Mouse (Mus musculus) adrenal gland, postnatal 36 days (tissue): ENCODE results near the gene Slc10a6. TPM values are rescaled to one million over a fixed set of nuclear protein-coding genes. Genes with fewer than 3 reads are reported as not detected.

Source experiments
- DNase-seq, 2 experiments: peaks; one replicate each; pipeline ENCODE4 v3.0.0; 2021; ENCODE audit warnings: mixed read lengths in 1 of 2
- long read RNA-seq, 2 experiments: library from polyadenylated mRNA; stranded (forward); transcript quantifications; one replicate each; pipeline ENCODE4 v2.0.0; 2021; ENCODE audit warnings: borderline sequencing depth in 2 of 2
- total RNA-seq, 2 experiments: library from RNA; stranded (reverse); gene quantifications; 2 replicates each; pipeline ENCODE4 v1.2.3; 2021

Gene Slc10a6
- total RNA-seq: 1 to 10 TPM; 1.0 to 3.6 TPM
- long read RNA-seq, experiment 1, partial matches to known transcripts: 0 of 1 reads
- long read RNA-seq, experiment 1, other reads (novel, unspliced or antisense): 0 of 1 reads
- long read RNA-seq, experiment 2, partial matches to known transcripts: 0 of 1 reads
- long read RNA-seq, experiment 2, other reads (novel, unspliced or antisense): 0 of 1 reads

GRCm38 (mm10) chr5:103629111-103629764, at the start of gene Slc10a6:
Gene Slc10a6 (minus strand): TSS chr5:103629403.
- peak; percentile 51 to 76 for DNase-seq

GRCm38 (mm10) chr5:103678974-103679373, 49.8 kb upstream of the Slc10a6 start:
- DNase-seq: no peak

GRCm38 (mm10) chr5:103677894-103678293, 48.7 kb upstream of the Slc10a6 start:
- DNase-seq: no peak

GRCm38 (mm10) chr5:103676289-103676881, 47.2 kb upstream of the Slc10a6 start:
- DNase-seq: peak in 1 of 2 experiments; percentile 12

GRCm38 (mm10) chr5:103674482-103674881, 45.3 kb upstream of the Slc10a6 start:
- no peak for DNase-seq

- DNase-seq: peak; percentile 46 to 55
Observed at GRCm38 (mm10) chr5:103673611-103674010, 44.4 kb upstream of the Slc10a6 start.

- DNase-seq: no peak
Observed at GRCm38 (mm10) chr5:103671858-103672257, 42.7 kb upstream of the Slc10a6 start.

GRCm38 (mm10) chr5:103665876-103666275, 36.7 kb upstream of the Slc10a6 start:
- no peak for DNase-seq

GRCm38 (mm10) chr5:103664932-103665331, 35.7 kb upstream of the Slc10a6 start:
- DNase-seq: no peak

GRCm38 (mm10) chr5:103659571-103659970, 30.4 kb upstream of the Slc10a6 start:
- peak in 1 of 2 experiments; percentile 13 for DNase-seq

- DNase-seq: no peak
Observed at GRCm38 (mm10) chr5:103658921-103659320, 29.7 kb upstream of the Slc10a6 start.

- DNase-seq: peak; percentile 85 to 87
Observed at GRCm38 (mm10) chr5:103655346-103656118, 26.3 kb upstream of the Slc10a6 start, which contains the start of gene 1700016H13Rik. Gene 1700016H13Rik (minus strand): TSS chr5:103656010.

GRCm38 (mm10) chr5:103654780-103655179, 25.6 kb upstream of the Slc10a6 start:
- no peak for DNase-seq

GRCm38 (mm10) chr5:103654225-103654624, 25.0 kb upstream of the Slc10a6 start:
- DNase-seq: peak; percentile 35 to 41

- no peak for DNase-seq
Observed at GRCm38 (mm10) chr5:103647320-103647719, 18.1 kb upstream of the Slc10a6 start.

GRCm38 (mm10) chr5:103644167-103644566, 15.0 kb upstream of the Slc10a6 start:
- no peak for DNase-seq

GRCm38 (mm10) chr5:103637162-103637561, 8.0 kb upstream of the Slc10a6 start:
- no peak for DNase-seq

GRCm38 (mm10) chr5:103629854-103630580, 814 bp upstream of the Slc10a6 start:
- DNase-seq: no peak

GRCm38 (mm10) chr5:103628499-103628898, 704 bp downstream of the Slc10a6 start:
- no peak for DNase-seq

GRCm38 (mm10) chr5:103624831-103625230, 4.4 kb downstream of the Slc10a6 start:
- no peak for DNase-seq

- DNase-seq: no peak
Observed at GRCm38 (mm10) chr5:103622321-103622720, 6.9 kb downstream of the Slc10a6 start.
